Comparison of ENCODE assay signal across 1 mouse cellular context in genomic region chr12:3309391-3310320, GRCm38 (mm10).
TF ChIP-seq lines count a peak whose summit lies in the region.

Rab10 (minus strand) TSS chr12:3309969.

TF ChIP-seq in CH12.LX, 34 proteins besides CTCF, POLR2A, EP300 and RAD21 (continued from another document):
- TF ChIP-seq USF2 (conservative IDR thresholded peaks at IDR 0.05; ENCODE audit: low read depth, low read length) (no peak), ZNF384 (IDR thresholded peaks at IDR 0.05; ENCODE audit: low read depth, low read length) (no peak), JUN (IDR thresholded peaks at IDR 0.05; ENCODE audit: insufficient read depth, low read depth, low read length) (no peak), HCFC1 (IDR thresholded peaks at IDR 0.05; ENCODE audit: low read depth, low read length) (peak; percentile 61), PAX5 (IDR thresholded peaks at IDR 0.05; ENCODE audit: low read length) (no peak), CHD2 (IDR thresholded peaks at IDR 0.05; ENCODE audit: low read length) (peak; percentile 80; the same call in 1 of the 2 replicates), GABPA (IDR thresholded peaks at IDR 0.05; ENCODE audit: insufficient replicate concordance, low read depth, low read length) (no peak), SIN3A (IDR thresholded peaks at IDR 0.05; ENCODE audit: low read length) (peak; percentile 65), MAX (IDR thresholded peaks at IDR 0.05; ENCODE audit: low read length) (peak; percentile 88), SMC3 (IDR thresholded peaks at IDR 0.05; ENCODE audit: low read depth, low read length) (no peak), UBTF (IDR thresholded peaks at IDR 0.05; ENCODE audit: low read depth, low read length) (peak; percentile 87), NELFE (IDR thresholded peaks at IDR 0.05; ENCODE audit: low read depth, low read length) (peak; percentile 96), TBP (conservative IDR thresholded peaks at IDR 0.05; ENCODE audit: low read depth, low read length) (no peak)
TF ChIP-seq in CH12.LX: peak in this region for 19.
